Mouse (Mus musculus) testis, postnatal 10 days (tissue): Measurements from ENCODE around the gene Khdc1c.
"Not testable (repeated sequence)": the region's sequence is repeated elsewhere in the genome, so short reads cannot be mapped to it uniquely, and the experiment has no call there.

Source experiments
- DNase-seq: peaks from one replicate; pipeline ENCODE4 v3.0.0; 2021; ENCODE audit warnings: low spot score

Khdc1c gene

GRCm38 (mm10) chr1:21368031-21368430 is at the start of gene Khdc1c:
Khdc1c (plus strand) TSS chr1:21368331.
- DNase-seq, result not testable (repeated sequence)

DNA sequence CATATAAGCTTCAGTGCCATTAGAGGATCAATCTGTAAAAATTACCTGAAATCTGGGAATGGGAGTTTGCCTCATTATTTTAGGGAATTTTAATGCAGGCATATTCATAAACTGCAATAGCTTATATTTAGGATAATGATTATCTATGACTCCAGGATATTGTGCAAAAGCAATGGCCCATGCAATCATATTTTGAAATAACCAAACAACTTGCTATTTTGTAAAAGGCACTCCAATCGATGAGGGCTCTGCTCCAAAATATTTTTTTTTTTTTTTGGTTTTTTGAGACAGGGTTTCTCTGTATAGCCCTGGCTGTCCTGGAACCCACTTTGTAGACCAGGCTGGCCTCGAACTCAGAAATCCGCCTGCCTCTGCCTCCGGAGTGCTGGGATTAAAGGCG is 47.9 kb upstream of the Khdc1c start:
- not testable (repeated sequence) for DNase-seq

DNA sequence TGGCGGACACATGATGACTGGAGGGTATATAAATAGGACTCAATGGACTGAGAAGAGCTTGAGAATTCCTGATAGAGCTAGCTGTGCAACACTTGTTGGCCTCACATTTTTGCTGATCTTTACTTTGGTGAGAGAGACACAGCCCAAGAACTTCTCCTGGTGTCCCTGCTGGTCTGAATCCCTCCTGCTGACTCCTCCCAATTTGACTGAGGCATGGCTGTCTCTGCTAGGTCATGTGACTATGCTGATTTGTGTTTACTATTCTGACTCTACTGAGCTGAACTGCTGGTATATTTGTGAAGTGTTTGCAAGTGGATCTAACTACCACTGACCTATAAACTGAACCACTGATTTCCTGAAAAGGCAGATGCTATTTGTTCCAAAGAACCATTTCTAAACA is 46.5 kb upstream of the Khdc1c start:
- DNase-seq, result no peak

- no peak for DNase-seq
Measured at GRCm38 (mm10) chr1:21323996-21324574, 44.0 kb upstream of the Khdc1c start.

DNA sequence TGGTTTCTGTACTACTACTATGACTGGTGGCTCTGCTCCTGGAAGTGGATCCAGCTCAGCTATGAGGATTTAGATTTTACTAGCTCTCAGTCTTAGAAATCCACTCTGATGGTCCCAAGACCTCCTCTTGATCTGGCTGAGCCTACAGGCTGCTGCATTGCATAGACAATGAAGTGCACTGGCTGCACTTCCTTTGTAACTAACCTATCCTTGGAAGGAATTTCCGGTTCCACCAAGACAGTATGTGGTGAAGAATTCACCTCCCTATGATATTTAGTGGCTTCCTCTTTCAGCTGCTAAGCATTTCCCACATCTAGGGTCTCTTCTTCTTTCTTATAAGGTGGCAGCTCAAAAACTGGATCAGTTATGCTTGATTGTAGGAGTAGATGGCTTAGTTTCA is 43.5 kb upstream of the Khdc1c start:
- DNase-seq, result no peak

DNA sequence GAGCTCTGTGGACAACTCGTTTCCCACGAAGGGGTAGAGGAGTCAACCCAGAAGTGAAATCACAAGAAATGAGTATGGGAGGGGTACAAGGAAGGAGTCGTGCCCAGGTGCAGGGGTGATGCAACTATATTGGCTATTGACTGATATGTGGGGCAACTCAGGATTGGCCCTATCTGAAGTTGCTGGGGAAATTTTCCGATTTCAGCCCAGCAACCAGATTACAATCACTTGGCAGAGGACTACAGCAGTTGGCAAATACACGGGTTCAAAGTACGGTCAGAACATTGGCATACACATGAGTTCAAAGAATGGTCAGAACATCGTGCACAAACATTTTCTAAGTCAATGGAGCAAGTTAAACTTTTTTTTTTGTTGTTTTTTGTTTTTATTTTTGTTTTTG is 41.4 kb upstream of the Khdc1c start:
- DNase-seq, result no peak

GRCm38 (mm10) chr1:21331161-21331560 is 37.0 kb upstream of the Khdc1c start:
- DNase-seq, result not testable (repeated sequence)

GRCm38 (mm10) chr1:21333222-21333973 is 34.7 kb upstream of the Khdc1c start:
- no peak for DNase-seq

DNA sequence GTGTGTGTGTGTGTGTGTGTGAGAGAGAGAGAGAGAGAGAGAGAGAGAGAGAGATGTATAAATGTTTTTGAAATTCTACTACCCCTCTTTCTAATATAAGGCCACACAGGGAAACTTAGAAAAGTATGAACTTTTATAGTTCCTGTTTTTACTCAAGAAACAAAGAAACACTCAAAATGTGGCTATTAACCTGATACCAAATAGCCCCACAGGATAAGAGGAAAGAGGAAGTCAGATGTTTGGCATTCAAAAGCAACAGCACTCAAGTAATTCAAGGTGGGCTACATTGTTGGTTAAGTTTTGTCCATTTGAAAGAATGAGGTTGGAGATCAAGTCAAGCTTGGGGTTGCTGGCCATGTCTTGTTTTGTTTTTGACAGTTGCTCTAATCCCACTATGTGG is 32.3 kb upstream of the Khdc1c start:
- DNase-seq, result no peak

GRCm38 (mm10) chr1:21340745-21341144 is 27.4 kb upstream of the Khdc1c start:
- DNase-seq, result no peak

- DNase-seq, result peak; percentile 63
Measured at GRCm38 (mm10) chr1:21344253-21344652, 23.9 kb upstream of the Khdc1c start.

DNA sequence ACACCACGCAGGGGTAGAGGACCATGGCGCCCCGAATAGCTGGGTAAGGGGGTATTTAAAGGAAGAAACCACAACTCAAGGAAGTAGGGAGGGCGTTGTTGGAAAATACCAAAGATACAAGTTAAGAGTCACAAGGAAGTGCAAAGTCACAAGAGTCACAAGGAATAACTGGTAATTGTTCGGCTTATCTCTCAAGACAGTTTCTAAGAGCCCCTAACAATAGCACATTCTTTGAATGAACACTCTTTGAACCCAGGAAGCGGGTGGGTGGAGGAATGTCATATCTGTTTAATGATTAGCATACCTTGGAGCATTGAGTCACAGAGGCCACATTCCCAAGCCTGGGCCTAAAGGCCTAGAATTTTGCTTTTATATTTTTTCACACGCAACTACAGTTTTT is 23.4 kb upstream of the Khdc1c start:
- DNase-seq, result not testable (repeated sequence)

DNA sequence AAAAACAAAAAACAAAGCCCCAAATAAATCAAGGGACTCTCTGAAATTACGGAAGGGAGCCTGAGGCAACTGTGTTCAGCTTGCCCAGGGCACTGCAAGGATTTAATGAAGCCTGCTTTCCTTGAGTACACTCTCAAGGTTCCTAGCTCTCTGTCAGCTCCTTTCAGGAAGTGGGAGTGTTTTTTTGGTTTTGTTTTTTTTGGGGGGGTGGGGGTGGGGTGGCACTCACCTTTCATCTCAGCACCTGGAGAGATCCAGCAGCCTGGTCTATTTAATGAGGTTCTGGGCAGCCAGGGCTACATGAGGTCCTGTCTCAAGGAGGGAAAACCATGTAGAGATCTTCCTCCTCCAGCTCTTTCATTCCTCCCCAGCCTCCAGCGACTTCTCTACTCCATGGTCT is 18.8 kb upstream of the Khdc1c start, which contains the start of gene Khdc1a:
Gene Khdc1a, plus strand, starts transcription at position 301 of the 400 bp plus-strand sequence.
- DNase-seq, result no peak

DNA sequence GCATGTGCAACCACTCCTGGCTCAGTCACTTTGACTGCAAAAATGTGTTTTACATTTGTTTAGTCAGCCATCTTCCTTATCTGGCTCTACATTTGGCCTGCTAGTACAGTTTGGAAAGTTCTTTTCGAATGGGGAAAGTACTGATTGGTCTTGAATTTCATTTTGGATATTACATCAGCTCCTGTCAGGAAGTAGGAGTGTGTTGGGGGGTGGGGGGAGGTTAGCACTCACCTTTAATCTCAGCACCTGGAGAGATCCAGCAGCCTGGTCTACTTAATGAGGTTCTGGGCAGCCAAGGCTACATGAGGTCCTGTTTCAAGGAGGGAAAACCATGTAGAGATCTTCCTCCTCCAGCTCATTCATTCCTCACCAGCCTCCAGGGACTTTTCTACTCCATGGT is 15.1 kb downstream of the Khdc1c start, which contains the start of gene Khdc1b:
Gene Khdc1b, plus strand, starts transcription at position 301 of the 400 bp plus-strand sequence.
- DNase-seq, result no peak

DNA sequence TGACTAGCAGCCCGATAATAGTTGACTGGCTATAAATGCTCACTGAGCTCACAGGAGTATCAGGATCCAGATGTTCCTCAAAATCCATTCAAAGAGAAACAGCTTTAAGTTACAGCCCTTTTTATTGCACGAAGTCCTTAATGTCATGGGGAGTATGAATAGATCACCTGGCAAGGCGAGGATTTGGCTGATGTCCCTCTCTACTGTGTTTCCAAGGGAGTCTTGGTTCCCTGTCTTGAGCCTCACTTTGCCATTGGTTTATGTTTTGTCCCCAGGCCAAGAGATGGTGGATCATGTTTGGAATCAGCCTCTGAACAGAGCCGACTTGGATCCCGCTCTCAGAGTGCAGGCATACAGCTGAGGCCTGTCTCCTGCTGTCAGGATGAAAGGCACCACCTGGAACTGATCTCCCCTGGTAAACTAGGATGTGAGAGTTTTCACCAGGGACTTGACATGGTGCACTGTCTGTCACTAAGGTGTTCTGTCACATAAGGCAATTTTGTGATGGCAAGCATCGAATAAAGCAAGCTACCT is 23.1 kb downstream of the Khdc1c start:
- DNase-seq, result no peak

DNA sequence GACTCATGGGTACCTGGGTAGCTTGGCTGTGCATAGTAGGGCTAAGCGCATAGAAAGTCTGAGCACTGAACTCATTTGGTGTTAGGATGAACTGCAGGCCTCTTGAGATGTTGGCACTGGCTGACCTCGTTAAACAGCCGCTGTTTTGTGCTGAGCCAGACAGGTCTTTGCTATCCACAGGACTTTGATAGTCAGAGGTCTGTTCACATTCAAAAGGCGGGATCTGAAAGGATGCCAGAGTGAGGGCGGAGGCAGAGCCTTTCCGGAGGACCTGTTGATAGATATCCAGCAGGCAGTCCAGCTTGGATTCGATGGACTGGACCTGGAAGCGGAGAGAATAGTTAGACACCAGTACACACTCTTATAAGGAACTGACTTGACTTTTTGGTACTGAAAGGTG is 34.7 kb downstream of the Khdc1c start:
- DNase-seq, result no peak

- no peak for DNase-seq
Measured at GRCm38 (mm10) chr1:21407266-21407665, 39.1 kb downstream of the Khdc1c start.

DNA sequence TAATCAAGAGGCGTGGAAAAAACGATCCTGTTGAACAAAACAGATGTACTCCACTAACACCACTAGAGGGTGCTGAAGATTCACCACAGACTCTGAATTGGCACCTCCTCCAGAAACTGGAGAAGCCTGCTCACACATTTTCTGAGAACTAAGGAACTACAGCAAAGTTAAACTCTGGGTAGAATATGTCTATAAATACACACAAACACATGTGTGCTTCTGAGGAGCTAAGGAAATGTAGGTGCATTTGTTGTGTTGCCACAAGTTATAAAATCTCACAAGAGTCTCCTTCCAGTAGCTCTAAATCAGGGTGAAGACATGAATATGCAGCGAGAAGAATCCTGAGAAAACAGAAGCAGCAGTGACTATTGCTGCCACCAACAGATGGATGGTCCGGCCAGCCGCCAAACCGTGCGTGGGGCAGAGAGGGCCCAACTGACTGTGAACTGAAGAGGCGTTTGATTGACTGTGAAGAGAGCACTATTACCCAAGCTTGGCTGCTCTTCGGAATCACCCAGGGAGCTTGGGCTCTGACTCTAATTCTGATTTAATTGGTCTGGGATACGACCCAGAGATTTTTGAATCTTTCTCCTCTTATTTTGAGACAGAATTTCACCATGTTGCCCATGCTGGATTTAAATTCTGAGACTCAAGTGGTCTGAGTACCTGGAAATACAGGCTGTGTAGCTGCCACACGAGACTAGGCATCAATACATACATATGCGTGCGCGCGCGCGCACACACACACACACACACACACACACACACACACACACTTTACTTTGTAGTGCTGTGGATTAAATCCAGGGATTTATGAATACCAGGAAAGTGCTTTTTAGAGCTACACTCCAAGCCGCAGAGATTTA is 43.4 kb downstream of the Khdc1c start:
- peak; percentile 46 for DNase-seq

DNA sequence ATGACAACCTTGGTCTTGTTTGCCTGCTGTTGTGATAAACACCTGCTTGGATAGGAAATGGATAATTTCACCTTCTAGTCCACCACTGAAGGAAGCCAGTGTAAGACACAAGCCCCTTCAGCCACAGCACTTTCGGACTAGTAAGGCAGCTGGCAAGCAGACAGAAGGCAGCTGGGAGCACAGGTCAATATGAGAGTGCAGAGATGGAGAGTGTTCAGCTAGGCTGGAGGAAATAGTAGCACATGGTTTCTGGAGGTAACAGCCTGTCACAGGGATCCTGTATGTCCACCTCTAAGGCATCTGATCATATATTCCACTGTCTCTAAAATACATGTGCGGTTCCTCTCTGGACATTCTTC is 44.0 kb downstream of the Khdc1c start:
- no peak for DNase-seq

DNA sequence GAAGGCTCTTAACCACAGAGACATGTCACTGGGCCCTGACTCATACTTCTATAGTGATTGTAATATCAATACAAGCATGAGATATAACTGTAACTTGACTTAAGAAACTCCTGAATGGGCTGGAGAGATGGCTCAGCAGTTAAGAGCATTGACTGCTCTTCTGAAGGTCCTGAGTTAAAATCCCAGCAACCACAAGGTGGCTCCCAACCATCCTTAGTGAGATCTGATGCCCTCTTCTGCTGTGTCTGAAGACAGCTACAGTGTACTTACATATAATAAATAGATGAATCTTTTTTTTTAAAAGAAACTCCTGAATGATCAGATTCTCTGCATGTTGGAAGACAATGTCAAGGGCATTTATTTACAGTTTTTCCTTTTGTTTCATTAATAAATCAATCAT is 51.2 kb downstream of the Khdc1c start:
- DNase-seq, result no peak
